Mouse (Mus musculus): ENCODE results near the gene Rab40c. TPM values are rescaled to one million over a fixed set of nuclear protein-coding genes. Genes with fewer than 3 reads are reported as not detected.

The Rab40c gene
- total and polyA plus RNA-seq, 3 experiments: 21.1 to 68.8 (median 27.3) TPM

- DNase-seq: no peak
These were observed 76.4 kb downstream of the Rab40c start for GRCm38 (mm10) chr17:25843122-25843521.

GRCm38 (mm10) chr17:25842509-25842908 is 77.0 kb downstream of the Rab40c start:
- no peak for DNase-seq

- DNase-seq: no peak
These were observed 78.2 kb downstream of the Rab40c start, which contains the start of gene Gm20683 for GRCm38 (mm10) chr17:25841117-25841880. Gene Gm20683, minus strand, starts transcription at chr17:25841763.

DNA sequence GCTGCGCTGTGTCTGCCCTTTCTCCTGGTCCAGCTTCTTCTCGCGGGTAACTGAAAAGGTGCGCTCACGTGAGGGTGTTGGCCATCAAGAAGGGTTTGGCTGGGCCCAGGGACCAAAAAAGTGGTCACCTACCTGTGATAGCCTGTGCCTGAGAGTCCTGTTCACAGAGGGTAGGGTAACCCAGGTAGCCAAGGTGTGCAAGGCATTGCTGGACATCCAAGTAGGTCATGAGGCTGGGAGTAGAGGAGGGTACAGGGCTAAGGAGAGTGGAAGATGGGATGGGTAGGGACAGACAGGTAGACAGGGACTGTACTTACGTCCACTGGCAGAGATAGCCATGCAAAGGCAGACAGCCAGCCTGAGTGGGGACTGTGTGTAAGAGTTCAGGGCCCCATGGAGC is 79.0 kb downstream of the Rab40c start:
- DNase-seq: no peak

DNA sequence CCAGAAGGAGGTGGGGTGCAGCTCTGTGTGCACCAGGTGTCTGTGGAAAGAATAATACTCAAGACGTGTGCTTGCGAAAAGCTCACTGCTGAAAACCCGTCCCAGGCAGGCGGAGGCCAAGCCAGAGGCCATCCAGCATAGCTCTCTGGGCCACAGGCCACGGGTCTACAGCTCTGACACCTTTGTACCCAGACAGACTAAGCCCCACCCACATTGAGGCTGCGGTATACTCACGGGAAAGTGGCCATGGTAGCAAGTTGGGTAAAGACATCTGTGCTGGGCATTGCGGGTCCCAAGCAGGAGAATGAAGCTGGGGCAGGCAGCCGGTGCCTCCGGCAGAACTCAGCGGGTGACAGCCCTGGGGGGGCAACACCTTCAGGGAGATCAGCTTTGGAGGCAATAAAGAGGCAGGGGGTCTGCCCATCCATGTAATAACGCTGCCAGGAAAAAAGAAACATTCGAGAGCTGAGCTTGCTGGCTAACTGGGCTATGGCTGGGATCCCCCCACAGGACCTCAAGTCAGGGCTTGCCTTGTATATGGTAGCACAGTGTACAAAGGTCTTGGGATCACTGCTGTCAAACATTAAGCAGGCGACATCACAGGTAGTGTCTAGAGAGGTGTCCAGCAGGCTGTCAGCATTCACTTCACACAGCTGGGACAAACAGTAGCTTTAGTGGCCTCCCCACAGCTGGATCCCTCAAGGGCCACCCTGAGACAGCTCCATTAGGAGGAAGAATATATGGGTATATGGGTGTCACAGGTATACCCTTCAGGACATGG is 79.9 kb downstream of the Rab40c start:
- no peak for DNase-seq

DNA sequence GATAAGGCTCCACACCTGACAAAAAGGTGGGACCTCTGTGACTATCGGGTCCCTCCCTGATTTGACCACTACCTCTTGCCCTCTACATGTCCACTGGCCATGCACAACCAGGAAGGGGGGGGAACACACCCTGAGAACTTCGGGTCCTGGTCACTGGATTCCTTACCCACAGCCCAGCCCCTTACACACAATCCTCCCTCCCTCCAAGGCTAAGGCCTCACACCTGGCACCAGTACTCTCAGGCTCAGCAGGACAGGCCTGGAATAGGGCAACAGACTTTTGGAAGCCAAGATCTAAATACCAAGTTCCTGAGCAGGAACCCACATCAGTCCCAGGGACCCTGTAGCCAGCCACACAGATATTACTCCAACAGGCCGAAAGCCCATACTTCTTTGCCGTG is 80.6 kb downstream of the Rab40c start:
- DNase-seq: no peak

DNA sequence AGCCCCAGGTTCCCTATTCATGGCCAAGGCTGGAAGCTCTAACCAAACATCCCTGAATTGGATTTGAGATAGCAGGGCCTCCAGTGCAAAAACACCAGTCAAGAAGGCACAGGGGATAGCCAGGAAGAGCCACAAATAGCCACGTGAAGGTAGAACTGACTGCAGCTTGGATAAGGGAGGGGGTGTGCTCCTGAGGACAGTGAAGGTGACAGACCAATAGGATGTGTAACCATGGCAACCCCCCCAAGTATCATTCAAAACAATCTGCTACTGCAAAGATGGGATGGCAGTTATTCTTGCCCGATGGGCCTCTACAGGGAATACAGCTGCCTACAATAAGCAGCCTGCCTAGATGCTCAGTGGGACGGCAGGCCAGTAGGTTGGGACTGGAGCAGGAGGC is 82.0 kb downstream of the Rab40c start:
- DNase-seq: no peak

DNA sequence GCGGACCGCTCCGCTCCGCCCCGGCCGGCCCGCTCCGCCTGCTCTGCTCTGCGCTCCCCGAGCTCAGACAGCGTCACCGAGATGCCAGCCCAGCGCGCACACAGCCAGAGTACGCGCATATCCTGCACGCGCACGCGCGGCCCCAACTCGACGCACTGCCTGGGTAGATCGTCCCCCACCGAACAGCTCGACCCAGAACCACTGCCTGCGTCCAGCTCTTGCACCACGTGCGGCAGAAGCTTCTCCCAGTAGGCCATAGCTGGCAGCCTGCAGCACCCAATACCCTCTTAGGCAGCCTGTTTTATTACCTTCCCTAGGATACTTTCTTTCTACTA is 82.5 kb downstream of the Rab40c start, which contains the start of gene Rhbdl1:
Gene Rhbdl1 (minus strand): TSS at position 220 of the 335 bp plus-strand sequence.
- peak; percentile 93 for DNase-seq

GRCm38 (mm10) chr17:25836397-25837075 is 83.0 kb downstream of the Rab40c start:
- no peak for DNase-seq

DNA sequence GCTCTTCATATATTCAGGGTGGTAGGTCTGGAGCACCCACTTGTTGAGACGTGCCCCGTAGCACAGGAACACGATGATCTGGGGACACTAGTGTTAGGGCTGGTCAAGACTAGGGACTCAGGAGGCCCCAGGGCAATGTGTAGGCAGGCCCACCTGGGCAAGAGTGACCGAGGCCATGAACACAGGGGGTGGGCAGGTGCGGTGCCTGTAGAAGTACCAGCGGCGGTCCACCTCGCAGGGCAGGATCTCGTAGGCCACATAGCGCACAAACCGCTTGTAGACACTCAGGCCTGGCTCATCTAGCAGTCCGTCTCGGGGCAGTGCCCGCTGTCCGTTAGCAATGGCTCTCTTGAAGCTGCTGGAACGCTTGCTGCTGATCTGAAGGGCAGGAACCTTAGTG is 83.7 kb downstream of the Rab40c start:
- DNase-seq: peak; percentile 42

- DNase-seq: no peak
These were observed 84.2 kb downstream of the Rab40c start for GRCm38 (mm10) chr17:25835301-25835700.

DNA sequence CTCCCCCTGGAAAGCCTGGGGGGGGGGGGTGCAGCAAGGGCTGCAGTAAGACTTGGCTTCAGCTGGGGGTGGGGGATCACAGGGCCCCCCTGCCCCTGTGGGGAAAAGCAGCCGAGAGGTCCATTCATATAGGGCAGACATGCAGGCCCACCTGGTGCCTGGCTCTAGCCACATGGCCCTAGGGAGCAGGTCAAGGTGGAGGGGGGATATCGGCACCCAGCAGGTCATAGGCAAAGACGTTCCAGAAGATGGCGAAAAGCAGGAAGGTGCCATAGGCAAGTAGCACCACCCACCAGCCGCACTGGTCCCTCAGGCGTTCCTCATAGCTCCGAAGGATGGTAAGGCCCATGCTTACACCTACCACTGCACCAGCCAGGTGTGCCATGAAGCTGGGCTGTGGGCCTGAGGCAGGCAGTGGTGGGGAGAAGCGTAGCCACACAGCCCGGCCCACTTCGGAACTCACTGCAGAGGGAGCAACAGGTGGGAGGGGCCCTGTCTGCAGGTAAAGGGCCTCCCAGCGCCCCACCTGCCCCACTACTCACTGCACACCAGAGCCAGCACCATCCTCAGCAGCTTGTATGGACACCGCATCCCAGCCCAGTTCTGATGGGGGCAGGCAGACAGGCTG is 84.8 kb downstream of the Rab40c start:
- no peak for DNase-seq

DNA sequence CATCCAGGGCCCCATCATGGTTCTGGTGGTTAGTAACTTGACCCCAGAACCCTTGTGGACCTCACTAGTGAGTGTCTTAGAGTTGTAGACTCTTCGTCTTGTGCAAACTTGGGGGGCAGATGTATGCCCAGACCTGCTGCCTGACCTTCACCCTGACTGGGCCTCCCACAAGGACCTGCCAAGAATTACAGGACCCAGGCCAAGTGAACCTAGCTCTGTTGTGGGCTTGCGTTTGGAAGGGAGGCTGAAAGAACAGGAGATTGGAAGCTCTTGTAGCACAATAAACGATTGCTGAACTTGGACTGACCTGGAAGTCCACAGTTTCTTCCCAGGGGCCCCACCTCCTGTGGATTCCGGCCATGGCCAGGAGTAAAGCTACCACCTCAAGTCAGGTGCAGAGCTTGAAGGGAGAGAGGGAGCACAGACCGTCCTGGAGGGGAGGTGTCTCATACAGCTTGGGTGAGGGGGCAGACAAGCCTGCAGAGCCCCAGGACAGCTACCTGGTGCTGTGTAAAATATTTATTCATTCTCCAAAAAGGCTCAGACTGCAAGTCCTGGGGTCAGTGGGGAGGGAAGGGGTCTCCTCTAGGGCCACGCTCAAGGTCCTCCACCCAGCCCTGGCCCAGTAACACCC is 85.4 kb downstream of the Rab40c start:
- peak; percentile 68 for DNase-seq

DNA sequence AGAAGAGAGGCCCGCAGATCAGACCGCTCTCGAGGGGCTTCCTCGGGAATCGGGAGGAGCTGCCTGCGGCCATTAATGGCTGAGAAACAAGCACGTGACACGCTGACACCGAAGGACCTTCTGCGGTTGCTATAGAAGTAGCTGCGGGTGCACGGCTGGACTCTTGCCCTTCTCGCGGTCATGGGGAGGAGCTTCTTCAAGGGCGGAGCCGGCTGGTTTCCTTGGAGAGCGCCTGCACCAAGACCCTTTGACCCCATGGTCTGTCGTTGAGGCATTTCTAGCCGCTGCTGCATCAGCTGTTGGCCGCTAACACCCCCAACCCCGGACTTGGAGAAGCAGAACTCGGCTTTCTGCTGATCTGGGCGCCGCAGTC is 86.2 kb downstream of the Rab40c start, which contains the start of gene Stub1:
Gene Stub1 (minus strand): TSS at position 114 of the 373 bp plus-strand sequence.
- peak; percentile 97 for DNase-seq

GRCm38 (mm10) chr17:25832436-25833290 is 86.9 kb downstream of the Rab40c start:
- peak; percentile 100 for DNase-seq

Other genes starting within 250 kb of the Rab40c start
Only the 30 nearest of the 32 such genes appear.
- 1 to 10 TPM; 1.1 to 1.4 TPM for gene Gng13, start 202.6 kb downstream of the Rab40c start, total RNA-seq (2021)
- gene Gng13, start 202.6 kb downstream of the Rab40c start, polyA plus RNA-seq (2012; rRNA removed): not detected in 2 replicates
- gene Chtf18, start 192.3 kb downstream of the Rab40c start, total RNA-seq (2021): 1 to 10 TPM; 1.8 to 2.3 TPM
- 3.0 and 4.1 TPM in 2 replicates for gene Chtf18, start 192.3 kb downstream of the Rab40c start, polyA plus RNA-seq (2012; rRNA removed)
- gene Rpusd1, start 192.1 kb downstream of the Rab40c start, total RNA-seq (2021): 10 to 100 TPM; 10.3 to 14.6 TPM
- gene Rpusd1, start 192.1 kb downstream of the Rab40c start, polyA plus RNA-seq (2012; rRNA removed): 87.7 and 100 TPM in 2 replicates
- gene Mslnl, start 183.7 kb downstream of the Rab40c start, total RNA-seq (2021): not detected
- gene Mslnl, start 183.7 kb downstream of the Rab40c start, polyA plus RNA-seq (2012; rRNA removed): 0.18 and 0.26 TPM in 2 replicates
- gene Msln, start 165.3 kb downstream of the Rab40c start, total RNA-seq (2021): 10 to 100 TPM in 1 of 2 experiments, 1 to 10 TPM in 1; 6.0 to 10.3 TPM
- gene Msln, start 165.3 kb downstream of the Rab40c start, polyA plus RNA-seq (2012; rRNA removed): 4.1 and 5.2 TPM in 2 replicates
- gene Narfl, start 146.0 kb downstream of the Rab40c start, total RNA-seq (2021): 10 to 100 TPM; 31.0 to 31.2 TPM
- gene Narfl, start 146.0 kb downstream of the Rab40c start, polyA plus RNA-seq (2012; rRNA removed): 18.9 and 22.1 TPM in 2 replicates
- 10 to 100 TPM; 16.6 to 33.7 TPM for gene Haghl, start 134.1 kb downstream of the Rab40c start, total RNA-seq (2021)
- gene Haghl, start 134.1 kb downstream of the Rab40c start, polyA plus RNA-seq (2012; rRNA removed): 67.2 and 70.8 TPM in 2 replicates
- not detected for gene Ccdc78, start 133.1 kb downstream of the Rab40c start, total RNA-seq (2021)
- 0.11 TPM in 2 replicates for gene Ccdc78, start 133.1 kb downstream of the Rab40c start, polyA plus RNA-seq (2012; rRNA removed)
- 10 to 100 TPM; 52.0 to 81.1 TPM for gene Fam173a, start 126.8 kb downstream of the Rab40c start, total RNA-seq (2021)
- 125 and 146 TPM in 2 replicates for gene Fam173a, start 126.8 kb downstream of the Rab40c start, polyA plus RNA-seq (2012; rRNA removed)
- gene AC134908.4, start 124.1 kb downstream of the Rab40c start, total RNA-seq (2021): 1 to 10 TPM in 1 of 2 experiments, not detected in 1; 1.2 TPM
- gene AC134908.4, start 124.1 kb downstream of the Rab40c start, polyA plus RNA-seq (2012; rRNA removed): 0.96 TPM in 1 of 2 replicates, not detected in the other
- 10 to 100 TPM; 16.8 to 33.1 TPM for gene Metrn, start 122.6 kb downstream of the Rab40c start, total RNA-seq (2021)
- 121 and 176 TPM in 2 replicates for gene Metrn, start 122.6 kb downstream of the Rab40c start, polyA plus RNA-seq (2012; rRNA removed)
- gene Fbxl16, start 110.6 kb downstream of the Rab40c start, total RNA-seq (2021): 10 to 100 TPM; 26.6 to 54.4 TPM
- gene Fbxl16, start 110.6 kb downstream of the Rab40c start, polyA plus RNA-seq (2012; rRNA removed): 60.7 and 90.6 TPM in 2 replicates
- gene Wdr24, start 96.1 kb downstream of the Rab40c start, total RNA-seq (2021): 10 to 100 TPM; 19.1 to 20.8 TPM
- gene Wdr24, start 96.1 kb downstream of the Rab40c start, polyA plus RNA-seq (2012; rRNA removed): 29.5 and 38.3 TPM in 2 replicates
- gene Jmjd8, start 90.9 kb downstream of the Rab40c start, total RNA-seq (2021): 100 to 1,000 TPM in 1 of 2 experiments, 10 to 100 TPM in 1; 99.4 to 111 TPM
- 99.1 and 121 TPM in 2 replicates for gene Jmjd8, start 90.9 kb downstream of the Rab40c start, polyA plus RNA-seq (2012; rRNA removed)
- 100 to 1,000 TPM; 149 to 184 TPM for gene Stub1, start 86.3 kb downstream of the Rab40c start, total RNA-seq (2021)
- gene Stub1, start 86.3 kb downstream of the Rab40c start, polyA plus RNA-seq (2012; rRNA removed): 224 and 236 TPM in 2 replicates
- 10 to 100 TPM in 1 of 2 experiments, 1 to 10 TPM in 1; 9.8 to 47.1 TPM for gene Rhbdl1, start 82.4 kb downstream of the Rab40c start, total RNA-seq (2021)
- 88.1 and 142 TPM in 2 replicates for gene Rhbdl1, start 82.4 kb downstream of the Rab40c start, polyA plus RNA-seq (2012; rRNA removed)
- gene Gm20683, start 78.0 kb downstream of the Rab40c start, total RNA-seq (2021): 10 to 100 TPM; 14.0 to 16.3 TPM
- 192 and 239 TPM in 2 replicates for gene Gm20683, start 78.0 kb downstream of the Rab40c start, polyA plus RNA-seq (2012; rRNA removed)
- 100 to 1,000 TPM; 107 to 127 TPM for gene Rhot2, start 74.9 kb downstream of the Rab40c start, total RNA-seq (2021)
- 180 and 193 TPM in 2 replicates for gene Rhot2, start 74.9 kb downstream of the Rab40c start, polyA plus RNA-seq (2012; rRNA removed)
- 10 to 100 TPM; 13.9 to 15.1 TPM for gene Wdr90, start 58.2 kb downstream of the Rab40c start, total RNA-seq (2021)
- gene Wdr90, start 58.2 kb downstream of the Rab40c start, polyA plus RNA-seq (2012; rRNA removed): 75.1 and 83.0 TPM in 2 replicates
- gene Mcrip2, start 51.0 kb downstream of the Rab40c start, total RNA-seq (2021): 100 to 1,000 TPM; 302 to 466 TPM
- gene Mcrip2, start 51.0 kb downstream of the Rab40c start, polyA plus RNA-seq (2012; rRNA removed): 1,490 and 1,757 TPM in 2 replicates
- 100 to 1,000 TPM in 1 of 2 experiments, 10 to 100 TPM in 1; 90.9 to 141 TPM for gene Mettl26, start 44.7 kb downstream of the Rab40c start, total RNA-seq (2021)
- 350 and 376 TPM in 2 replicates for gene Mettl26, start 44.7 kb downstream of the Rab40c start, polyA plus RNA-seq (2012; rRNA removed)
- 1 to 10 TPM in 1 of 2 experiments, under 1 TPM in 1; 0.52 to 2.1 TPM for gene Wfikkn1, start 38.9 kb downstream of the Rab40c start, total RNA-seq (2021)
- 2.1 and 2.5 TPM in 2 replicates for gene Wfikkn1, start 38.9 kb downstream of the Rab40c start, polyA plus RNA-seq (2012; rRNA removed)
- gene Pigq, start 25.2 kb upstream of the Rab40c start, total RNA-seq (2021): 100 to 1,000 TPM; 105 to 121 TPM
- gene Pigq, start 25.2 kb upstream of the Rab40c start, polyA plus RNA-seq (2012; rRNA removed): 160 and 187 TPM in 2 replicates
- not detected for gene Nhlrc4, start 25.2 kb upstream of the Rab40c start, total RNA-seq (2021)
- not detected in 2 replicates for gene Nhlrc4, start 25.2 kb upstream of the Rab40c start, polyA plus RNA-seq (2012; rRNA removed)
- not detected for gene A930017K11Rik, start 32.8 kb upstream of the Rab40c start, total RNA-seq (2021)
- gene A930017K11Rik, start 32.8 kb upstream of the Rab40c start, polyA plus RNA-seq (2012; rRNA removed): 0.13 TPM in 1 of 2 replicates, not detected in the other
- gene Capn15, start 66.1 kb upstream of the Rab40c start, total RNA-seq (2021): 10 to 100 TPM; 16.3 to 18.1 TPM
- 49.0 and 51.5 TPM in 2 replicates for gene Capn15, start 66.1 kb upstream of the Rab40c start, polyA plus RNA-seq (2012; rRNA removed)
- 10 to 100 TPM; 21.8 to 22.5 TPM for gene Rab11fip3, start 149.8 kb upstream of the Rab40c start, total RNA-seq (2021)
- 23.8 and 30.7 TPM in 2 replicates for gene Rab11fip3, start 149.8 kb upstream of the Rab40c start, polyA plus RNA-seq (2012; rRNA removed)
- gene Decr2, start 170.6 kb upstream of the Rab40c start, total RNA-seq (2021): 10 to 100 TPM; 24.2 to 25.2 TPM
- gene Decr2, start 170.6 kb upstream of the Rab40c start, polyA plus RNA-seq (2012; rRNA removed): 8.5 and 10.2 TPM in 2 replicates
- 1 to 10 TPM; 2.5 to 5.1 TPM for gene Nme4, start 175.9 kb upstream of the Rab40c start, total RNA-seq (2021)
- 19.4 and 23.9 TPM in 2 replicates for gene Nme4, start 175.9 kb upstream of the Rab40c start, polyA plus RNA-seq (2012; rRNA removed)
- gene Tmem8, start 193.6 kb upstream of the Rab40c start, total RNA-seq (2021): 1 to 10 TPM; 7.8 to 8.4 TPM
- 25.4 and 26.9 TPM in 2 replicates for gene Tmem8, start 193.6 kb upstream of the Rab40c start, polyA plus RNA-seq (2012; rRNA removed)

All from adrenal gland, adult 2 months (tissue).